Comparison of ENCODE assay signal across 21 mouse cellular contexts in the genomic region with DNA sequence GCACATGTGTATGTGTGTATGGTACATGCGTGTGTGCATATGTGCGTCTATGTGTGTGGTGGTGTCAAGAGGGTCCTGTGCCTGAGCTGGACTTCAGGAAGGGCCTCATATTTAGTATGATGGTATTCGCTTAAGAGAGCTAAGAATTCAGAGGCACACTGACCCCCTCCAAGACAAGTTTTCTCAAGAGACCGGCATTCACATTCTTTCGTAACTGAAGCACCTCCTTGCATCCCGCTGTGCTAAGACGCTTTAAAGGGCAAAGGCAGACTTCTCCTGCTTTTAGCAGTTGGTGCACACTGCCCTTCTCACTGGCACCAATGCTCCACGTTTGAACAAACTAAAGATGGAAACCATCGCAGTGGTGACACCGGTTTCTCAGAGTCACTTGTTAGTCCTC.
DNase-seq lines count a peak whose midpoint lies in the region; ATAC-seq lines count a peak whose summit lies in the region.
"Had no signal": no experiment of that assay in that cellular context is flagged by ENCODE, and none has a peak within 500 bp of the region (broad histone marks: within the 10 kb centered on the region; RNA-seq: fewer than 3 reads in every experiment).

No protein-coding gene starts in this region.

- no peak overlapping the region for H3K4me3 ChIP-seq in lung, embryonic 16.5 days (ENCODE audit: low read length)
- H3K4me3 ChIP-seq: embryonic facial prominence, embryonic 13.5 days; embryonic facial prominence, embryonic 15.5 days; erythroblast, embryonic 14.5 days; forebrain, embryonic 10.5 days; forebrain, embryonic 12.5 days had no signal

- no peak overlapping the region for H3K4me2 ChIP-seq in lung, embryonic 16.5 days (ENCODE audit: low read depth, low read length)
- H3K4me2 ChIP-seq: embryonic facial prominence, embryonic 13.5 days; embryonic facial prominence, embryonic 15.5 days; forebrain, embryonic 12.5 days had no signal

- H3K4me1 ChIP-seq in lung, embryonic 16.5 days (replicated peaks; ENCODE audit: control insufficient read depth, insufficient read depth, low read length): peaks cover 9% of the 10 kb centered on the region; the same call in 1 of the 2 replicates
- H3K4me1 ChIP-seq: embryonic facial prominence, embryonic 15.5 days had no signal

- H3K9ac ChIP-seq in lung, embryonic 16.5 days (ENCODE audit: low read length): no peak overlapping the region
- H3K9ac ChIP-seq: embryonic facial prominence, embryonic 13.5 days; embryonic facial prominence, embryonic 15.5 days; forebrain, embryonic 12.5 days had no signal

- WGBS in lung, embryonic 16.5 days: 51% methylated on average over 10 of the region's 10 CpGs

- H3K27me3 ChIP-seq in lung, embryonic 16.5 days (ENCODE audit: control insufficient read depth, insufficient read depth, low read depth, low read length): no peaks in the 10 kb centered on the region
- H3K27me3 ChIP-seq: embryonic facial prominence, embryonic 13.5 days; embryonic facial prominence, embryonic 15.5 days; forebrain, embryonic 12.5 days had no signal

- no peaks in the 10 kb centered on the region for H3K36me3 ChIP-seq in lung, embryonic 16.5 days (ENCODE audit: control insufficient read depth, insufficient read depth, low read length)
- H3K36me3 ChIP-seq: embryonic facial prominence, embryonic 13.5 days; embryonic facial prominence, embryonic 15.5 days; forebrain, embryonic 10.5 days; forebrain, embryonic 12.5 days had no signal

- H3K27ac ChIP-seq in lung, embryonic 16.5 days (ENCODE audit: low read length): no peak overlapping the region; the same call in none of the 2 replicates
- H3K27ac ChIP-seq: embryonic facial prominence, embryonic 13.5 days; embryonic facial prominence, embryonic 15.5 days; forebrain, embryonic 10.5 days; forebrain, embryonic 12.5 days had no signal

- DNase-seq in lung, postnatal 14 days: no peak
- DNase-seq in lung, postnatal 10 days: peak; percentile 6
- no peak for DNase-seq in lung, adult 18-20 months
- DNase-seq: adrenal gland, adult 2 months; adrenal gland, postnatal 10 days; adrenal gland, postnatal 25 days; cerebellum, adult 11 months; cerebellum, adult 18-20 months; cerebellum, adult 8-10 months; cerebellum, adult 9-11 months; cerebellum, postnatal 14 days; cerebellum, postnatal 36 days; embryo, embryonic 11 days had no signal

- peak; percentile 62; the same call in 1 of the 2 replicates for ATAC-seq in lung, embryonic 16.5 days (ENCODE audit: low read depth)
- ATAC-seq: forebrain, embryonic 14.5 days; forebrain, embryonic 16.5 days had no signal

- H3K9me3 ChIP-seq in lung, embryonic 16.5 days (ENCODE audit: control insufficient read depth, low read length): no peaks in the 10 kb centered on the region
- H3K9me3 ChIP-seq: embryonic facial prominence, embryonic 13.5 days; embryonic facial prominence, embryonic 15.5 days; forebrain, embryonic 10.5 days; forebrain, embryonic 12.5 days had no signal
